Mouse (Mus musculus) cerebellum, adult (tissue): ENCODE data around the gene Gm16513.
"Not testable (repeated sequence)": the region's sequence is repeated elsewhere in the genome, so short reads cannot be mapped to it uniquely, and the experiment has no call there.

ENCODE experiments used
- ATAC-seq: cut with Nextera tagmentation; 2 replicates; pipeline ENCODE4 v1.9.2; 2017; ENCODE audit warnings: mild to moderate bottlenecking, moderate library complexity, mixed read lengths; ENCODE audit not compliant: insufficient number of reproducible peaks, low FRiP score, low TSS enrichment

Gene Gm16513

GRCm38 (mm10) chr5:95182324-95182723 lies at the start of gene Gm16513:
TSS of gene Gm16513 (plus strand) at chr5:95182624.
- not testable (repeated sequence) for ATAC-seq
